Mouse (Mus musculus) regulatory T cell (primary cell): ENCODE measurements around the gene Mt4.

Source experiments
- in situ Hi-C: fragments of 300-600 bp; cut with MboI, MseI; formaldehyde crosslinking; loops from one replicate; pipeline ENCODE4 v1.15.1; 2025; ENCODE audit warnings: high pct_unique_total_duplicates

The Mt4 gene

GRCm38 (mm10) chr8:94136933-94137332 lies at the start of gene Mt4:
Gene Mt4 (plus strand): TSS chr8:94137197.
- in situ Hi-C loops: no loop called here

GRCm38 (mm10) chr8:94087964-94088363 lies 49.0 kb upstream of the Mt4 start:
- in situ Hi-C loops: no loop called here

GRCm38 (mm10) chr8:94089715-94090114 lies 47.3 kb upstream of the Mt4 start:
- in situ Hi-C loops: no loop called here

- in situ Hi-C loops: no loop called here
Observed at GRCm38 (mm10) chr8:94092848-94093247, 44.1 kb upstream of the Mt4 start.

- in situ Hi-C loops: no loop called here
Observed at GRCm38 (mm10) chr8:94094281-94094680, 42.7 kb upstream of the Mt4 start.

- in situ Hi-C loops: no loop called here
Observed at GRCm38 (mm10) chr8:94098081-94098974, 38.7 kb upstream of the Mt4 start, which contains the start of gene Bbs2. Gene Bbs2 (minus strand): TSS chr8:94098928.

- in situ Hi-C loops: no loop called here
Observed at GRCm38 (mm10) chr8:94098996-94099395, 38.0 kb upstream of the Mt4 start.

GRCm38 (mm10) chr8:94104146-94104545 lies 32.9 kb upstream of the Mt4 start:
- in situ Hi-C loops: loop anchor here (5.0 kb wide), 2 partner anchors 73 to 98 kb away; partner anchors contain the start of gene Mt1

GRCm38 (mm10) chr8:94107871-94108270 lies 29.1 kb upstream of the Mt4 start:
- in situ Hi-C loops: no loop called here

- in situ Hi-C loops: no loop called here
Observed at GRCm38 (mm10) chr8:94109396-94109795, 27.6 kb upstream of the Mt4 start.

- in situ Hi-C loops: no loop called here
Observed at GRCm38 (mm10) chr8:94109835-94110234, 27.2 kb upstream of the Mt4 start.

GRCm38 (mm10) chr8:94110526-94111177 lies 26.3 kb upstream of the Mt4 start:
- in situ Hi-C loops: no loop called here

- in situ Hi-C loops: no loop called here
Observed at GRCm38 (mm10) chr8:94113435-94113834, 23.6 kb upstream of the Mt4 start.

- in situ Hi-C loops: no loop called here
Observed at GRCm38 (mm10) chr8:94113972-94114371, 23.0 kb upstream of the Mt4 start.

GRCm38 (mm10) chr8:94118776-94119430 lies 18.1 kb upstream of the Mt4 start:
- in situ Hi-C loops: no loop called here

- in situ Hi-C loops: no loop called here
Observed at GRCm38 (mm10) chr8:94121625-94122024, 15.4 kb upstream of the Mt4 start.

- in situ Hi-C loops: no loop called here
Observed at GRCm38 (mm10) chr8:94122711-94123468, 14.1 kb upstream of the Mt4 start.

- in situ Hi-C loops: no loop called here
Observed at GRCm38 (mm10) chr8:94127711-94128110, 9.3 kb upstream of the Mt4 start.

- in situ Hi-C loops: no loop called here
Observed at GRCm38 (mm10) chr8:94129133-94129789, 7.7 kb upstream of the Mt4 start.

- in situ Hi-C loops: no loop called here
Observed at GRCm38 (mm10) chr8:94130126-94130525, 6.9 kb upstream of the Mt4 start.

- in situ Hi-C loops: no loop called here
Observed at GRCm38 (mm10) chr8:94132096-94132495, 4.9 kb upstream of the Mt4 start.
